Mouse (Mus musculus): ENCODE results near the gene Ptpn11. TPM values are rescaled to one million over a fixed set of nuclear protein-coding genes. Genes with fewer than 3 reads are reported as not detected.

The Ptpn11 gene
- polyA plus RNA-seq, 1 experiment from 2014 or later: 26.3 TPM

DNA sequence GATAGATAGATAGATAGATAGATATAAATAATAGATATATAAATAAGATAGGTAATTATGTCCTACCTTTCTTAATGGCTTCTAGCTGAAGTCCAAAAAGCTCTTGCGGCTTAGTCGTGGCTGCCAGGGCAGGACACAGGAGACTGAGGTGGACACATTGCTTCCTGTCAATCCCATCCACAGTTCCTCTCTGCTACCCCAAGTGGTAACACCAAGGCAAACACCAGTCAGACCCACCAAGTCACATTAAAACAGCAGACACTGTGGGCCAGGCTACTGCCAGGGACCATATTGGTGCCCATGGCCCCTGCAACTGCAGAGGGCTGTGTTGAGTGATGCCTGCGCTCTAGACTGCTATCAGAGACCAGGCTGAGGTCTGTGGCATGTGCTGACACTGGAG is 69.2 kb downstream of the Ptpn11 start:
- Histone ChIP-seq H3K27me3 (no peaks in the 10 kb centered on the region), H3K9ac (no peak overlapping the region), H3K4me1 (no peaks in the 10 kb centered on the region), H3K9me3 (no peaks in the 10 kb centered on the region), H3K36me3 (no peaks in the 10 kb centered on the region), H3K4me3 (no peak overlapping the region), H3K4me2 (no peak overlapping the region), H3K27ac (no peak overlapping the region)
- WGBS: 93% methylated on average over 3 of the region's 3 CpGs
- no peak for ATAC-seq (ENCODE audit: insufficient number of reproducible peaks, insufficient read depth, low FRiP score, low TSS enrichment, low read depth)

DNA sequence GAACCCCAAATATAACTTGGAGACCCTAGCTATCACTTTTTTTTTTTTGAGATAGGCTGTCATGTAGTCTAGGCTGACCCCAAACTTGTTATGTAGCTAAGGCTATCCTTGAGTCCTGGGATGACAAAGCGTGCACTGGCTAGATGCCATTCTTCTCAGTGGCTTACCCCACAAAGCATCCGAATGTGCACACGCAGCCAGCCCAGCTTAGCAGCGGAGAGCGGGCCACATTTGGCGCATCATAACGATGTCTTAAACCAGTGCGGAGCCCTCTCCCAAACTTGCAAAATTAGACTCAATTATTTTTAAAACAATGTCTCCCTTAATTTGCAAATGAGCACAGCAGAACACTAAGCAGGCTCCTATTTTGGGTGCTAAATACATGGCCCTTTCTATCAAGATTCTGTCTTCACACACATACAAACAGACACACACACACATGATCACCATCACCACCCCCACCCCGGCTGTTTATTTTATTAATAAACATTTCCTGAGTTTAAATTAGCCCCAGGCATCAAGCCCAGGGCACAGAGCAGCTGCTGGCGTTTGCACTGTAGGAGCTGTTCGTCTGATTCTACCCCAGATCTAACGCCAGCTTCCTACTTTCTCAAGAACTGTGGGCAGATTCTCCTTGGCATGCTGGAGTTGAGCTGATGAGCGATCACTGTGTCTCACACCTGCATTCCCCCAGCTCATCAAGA is 71.7 kb downstream of the Ptpn11 start:
- Histone ChIP-seq H3K27me3 (no peaks in the 10 kb centered on the region), H3K4me3 (no peak overlapping the region), H3K4me1 (no peaks in the 10 kb centered on the region), H3K36me3 (no peaks in the 10 kb centered on the region), H3K27ac (no peak overlapping the region), H3K4me2 (no peak overlapping the region), H3K9me3 (no peaks in the 10 kb centered on the region), H3K9ac (no peak overlapping the region)
- ATAC-seq (ENCODE audit: insufficient number of reproducible peaks, insufficient read depth, low FRiP score, low TSS enrichment, low read depth): no peak
- WGBS: 73% methylated on average over 13 of the region's 13 CpGs

DNA sequence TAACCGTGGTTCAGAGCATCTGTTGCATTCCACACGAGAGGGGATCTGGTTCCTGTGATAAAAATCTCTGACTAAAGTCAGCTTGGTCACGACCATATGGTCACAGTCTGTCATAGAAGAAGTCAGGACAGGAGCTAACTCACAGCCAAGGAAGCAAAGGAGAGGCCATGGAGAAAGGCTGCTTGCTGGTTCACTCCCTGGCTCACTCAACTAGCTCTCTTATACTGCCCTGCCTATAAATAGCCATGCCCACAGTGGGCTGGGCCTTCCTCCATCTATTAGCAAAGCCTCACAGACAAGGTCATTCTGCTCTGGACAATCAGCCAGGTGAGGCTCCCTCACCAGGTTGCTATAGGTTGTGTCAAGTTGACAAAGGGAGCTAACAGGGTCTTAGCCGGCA is 72.9 kb downstream of the Ptpn11 start:
- ATAC-seq (ENCODE audit: insufficient number of reproducible peaks, insufficient read depth, low FRiP score, low TSS enrichment, low read depth): no peak
- Histone ChIP-seq H3K9me3 (no peaks in the 10 kb centered on the region), H3K4me3 (no peak overlapping the region), H3K9ac (no peak overlapping the region), H3K27me3 (no peaks in the 10 kb centered on the region), H3K27ac (no peak overlapping the region), H3K36me3 (no peaks in the 10 kb centered on the region), H3K4me2 (no peak overlapping the region), H3K4me1 (peaks cover 3% of the 10 kb centered on the region; the same call in 1 of the 2 replicates)
- WGBS: 47% methylated on average over 4 of the region's 4 CpGs

DNA sequence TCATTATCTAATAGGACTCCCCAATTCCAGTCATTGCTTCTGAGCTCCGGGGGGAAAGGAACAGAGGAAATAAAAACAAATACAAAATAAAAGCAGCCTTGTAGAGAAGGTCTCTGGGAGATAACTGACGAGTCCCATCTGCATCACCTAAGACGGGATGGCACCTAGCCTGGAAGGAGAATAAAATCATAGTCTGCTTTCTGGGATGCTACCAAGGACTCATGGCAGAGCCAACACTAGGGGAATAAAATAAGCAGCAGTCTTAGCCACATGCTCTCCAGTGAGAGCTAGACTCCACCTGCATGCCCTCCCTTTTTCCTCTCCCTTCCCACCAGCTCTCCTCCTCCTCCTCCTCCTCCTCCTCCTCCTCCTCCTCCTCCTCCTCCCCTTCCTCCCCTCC is 74.3 kb downstream of the Ptpn11 start:
- Histone ChIP-seq H3K4me2 (no peak overlapping the region), H3K9ac (no peak overlapping the region), H3K27ac (no peak overlapping the region), H3K36me3 (no peaks in the 10 kb centered on the region), H3K27me3 (no peaks in the 10 kb centered on the region), H3K9me3 (no peaks in the 10 kb centered on the region), H3K4me3 (no peak overlapping the region), H3K4me1 (peaks cover 4% of the 10 kb centered on the region; the same call in 1 of the 2 replicates)
- ATAC-seq (ENCODE audit: insufficient number of reproducible peaks, insufficient read depth, low FRiP score, low TSS enrichment, low read depth): no peak
- 69% methylated on average over 3 of the region's 3 CpGs for WGBS

DNA sequence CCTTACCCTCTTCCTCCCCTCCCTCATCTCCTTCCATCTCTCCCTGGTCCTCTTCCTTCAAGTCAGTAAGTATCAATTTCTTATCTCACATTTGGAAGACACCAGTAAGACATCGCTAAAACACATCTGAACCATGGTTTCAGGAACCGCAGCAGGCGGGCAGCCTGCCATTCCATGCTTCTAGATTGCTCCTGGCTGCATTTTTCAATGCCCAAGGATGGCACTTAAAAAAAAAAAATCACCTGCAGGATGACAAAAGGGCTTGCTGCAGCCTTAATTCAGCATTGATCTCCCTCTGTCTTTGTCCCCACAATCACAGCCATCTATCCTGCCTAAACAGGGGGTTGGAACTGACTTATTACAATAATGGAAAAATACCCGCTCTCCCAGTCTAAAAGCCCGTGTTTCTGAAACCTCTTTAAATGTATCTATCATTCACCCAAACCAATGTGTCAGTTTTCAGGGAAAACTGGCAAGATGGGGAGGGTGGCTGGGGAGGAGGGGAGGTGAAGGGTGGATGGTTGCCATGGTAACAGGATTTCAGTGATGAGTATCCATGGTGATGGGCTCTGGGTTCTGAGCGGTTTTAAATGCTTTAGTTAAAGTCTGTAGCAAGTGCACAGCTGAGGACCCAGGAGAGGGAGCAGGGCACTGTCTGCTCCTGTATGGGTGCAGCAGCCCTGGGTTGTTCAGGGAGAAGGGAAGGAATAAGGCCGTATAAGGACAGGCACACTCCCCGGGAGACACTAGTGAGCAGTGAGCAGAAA is 75.6 kb downstream of the Ptpn11 start:
- no peak overlapping the region for H3K27ac ChIP-seq
- no peaks in the 10 kb centered on the region for H3K9me3 ChIP-seq
- peaks cover 9% of the 10 kb centered on the region; the same call in 1 of the 2 replicates for H3K4me1 ChIP-seq
- H3K9ac ChIP-seq: no peak overlapping the region
- H3K4me2 ChIP-seq: no peak overlapping the region
- H3K36me3 ChIP-seq: no peaks in the 10 kb centered on the region
- H3K4me3 ChIP-seq: no peak overlapping the region
- 69% methylated on average over 8 of the region's 8 CpGs for WGBS
- ATAC-seq (ENCODE audit: insufficient number of reproducible peaks, insufficient read depth, low FRiP score, low TSS enrichment, low read depth): no peak
- H3K27me3 ChIP-seq: no peaks in the 10 kb centered on the region

DNA sequence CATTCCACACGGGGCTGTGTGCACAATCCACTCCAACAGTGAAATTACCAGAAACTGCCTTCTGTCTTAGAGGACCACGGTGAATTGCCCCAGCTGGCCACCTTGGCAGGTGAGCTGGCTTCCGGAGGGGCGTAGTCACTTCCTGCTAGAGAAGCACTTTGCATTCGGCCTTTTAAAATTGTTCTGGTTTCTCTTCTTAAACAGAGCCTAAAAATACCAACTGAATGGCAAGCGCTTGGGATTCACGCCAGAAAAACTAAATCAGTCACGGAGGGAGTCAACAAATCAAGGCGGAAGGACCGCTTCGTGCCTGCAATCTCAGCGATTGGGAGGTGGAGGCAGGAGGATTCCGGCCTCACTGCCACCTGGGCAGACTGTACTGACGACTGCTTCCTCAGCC is 77.0 kb downstream of the Ptpn11 start:
- Histone ChIP-seq H3K4me1 (peaks cover 9% of the 10 kb centered on the region; the same call in 1 of the 2 replicates), H3K27ac (no peak overlapping the region), H3K4me2 (no peak overlapping the region), H3K27me3 (no peaks in the 10 kb centered on the region), H3K9me3 (no peaks in the 10 kb centered on the region), H3K4me3 (no peak overlapping the region), H3K9ac (no peak overlapping the region), H3K36me3 (no peaks in the 10 kb centered on the region)
- WGBS: 75% methylated on average over 14 of the region's 14 CpGs
- no peak for ATAC-seq (ENCODE audit: insufficient number of reproducible peaks, insufficient read depth, low FRiP score, low TSS enrichment, low read depth)

DNA sequence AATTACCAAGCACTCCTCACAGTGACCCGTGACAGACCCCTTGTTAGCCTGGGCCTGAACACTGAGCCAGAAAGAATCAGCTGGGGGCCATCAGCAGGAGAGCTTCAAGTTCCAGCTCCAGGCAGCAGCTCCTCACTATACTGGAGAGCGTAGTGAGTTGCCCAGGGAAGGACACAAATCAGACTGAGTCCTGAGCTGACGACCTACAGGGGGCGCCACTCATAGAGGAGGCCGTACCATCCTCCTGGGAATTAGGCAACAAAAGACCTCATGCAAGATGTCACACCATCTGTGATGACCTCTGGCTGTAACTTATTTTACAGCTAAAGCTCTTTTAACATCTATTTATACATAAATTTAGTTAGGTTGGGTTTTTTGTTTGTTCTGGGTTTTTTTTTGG is 78.8 kb downstream of the Ptpn11 start:
- no peaks in the 10 kb centered on the region for H3K36me3 ChIP-seq
- no peak overlapping the region for H3K4me2 ChIP-seq
- H3K27ac ChIP-seq: no peak overlapping the region
- no peaks in the 10 kb centered on the region for H3K27me3 ChIP-seq
- H3K4me3 ChIP-seq: no peak overlapping the region
- ATAC-seq (ENCODE audit: insufficient number of reproducible peaks, insufficient read depth, low FRiP score, low TSS enrichment, low read depth): no peak
- peaks cover 9% of the 10 kb centered on the region; the same call in 1 of the 2 replicates for H3K4me1 ChIP-seq
- H3K9ac ChIP-seq: no peak overlapping the region
- 60% methylated on average over 5 of the region's 5 CpGs for WGBS
- H3K9me3 ChIP-seq: no peaks in the 10 kb centered on the region

DNA sequence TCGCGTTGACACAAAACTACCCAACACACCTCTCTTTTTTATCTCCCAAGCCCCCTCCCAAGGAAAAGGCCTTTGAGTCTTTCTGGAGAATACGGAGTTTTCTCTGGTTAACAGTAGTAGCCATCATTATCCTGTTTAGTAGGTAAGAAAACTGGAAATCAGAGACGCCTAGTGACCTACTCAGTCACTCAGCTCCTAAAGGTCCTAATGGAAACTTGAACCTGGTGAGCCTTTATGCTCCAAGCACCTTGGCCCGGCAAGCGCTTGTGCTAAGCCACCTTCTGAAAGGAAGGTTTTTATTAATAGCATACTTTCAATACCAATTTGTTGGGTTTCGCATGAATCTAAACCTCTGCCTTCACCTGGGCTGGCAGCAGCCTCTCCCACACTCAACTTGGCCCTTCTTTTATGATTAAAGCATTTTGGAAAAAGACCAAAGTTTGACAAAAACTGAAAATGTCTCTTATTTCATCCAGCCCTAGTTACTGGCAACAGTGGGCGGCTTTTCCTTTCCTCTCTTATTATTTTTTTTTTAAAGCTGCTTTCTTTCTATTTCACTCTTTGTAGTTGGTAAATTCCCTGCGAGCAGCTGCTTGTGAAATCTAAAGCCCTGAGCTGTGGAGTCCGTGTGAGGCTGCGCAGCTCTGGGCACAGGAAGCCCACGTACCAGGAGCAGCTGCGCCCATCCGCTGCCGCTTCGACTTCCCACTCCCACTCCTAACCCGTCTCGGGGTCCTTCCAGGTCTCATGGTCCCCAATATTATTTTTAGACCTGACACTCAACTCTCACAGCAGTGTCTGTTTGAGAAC is 79.9 kb downstream of the Ptpn11 start:
- 0 out of 2 replicates have a peak overlapping the region, but pooled peaks have one; percentile 36 for H3K9ac ChIP-seq
- no peak overlapping the region for H3K4me2 ChIP-seq
- H3K9me3 ChIP-seq: no peaks in the 10 kb centered on the region
- peaks cover 9% of the 10 kb centered on the region; the same call in 1 of the 2 replicates for H3K4me1 ChIP-seq
- H3K27ac ChIP-seq: peak overlapping the region; percentile 22; the same call in 1 of the 2 replicates
- no peaks in the 10 kb centered on the region for H3K36me3 ChIP-seq
- no peaks in the 10 kb centered on the region for H3K27me3 ChIP-seq
- H3K4me3 ChIP-seq: no peak overlapping the region
- ATAC-seq (ENCODE audit: insufficient number of reproducible peaks, insufficient read depth, low FRiP score, low TSS enrichment, low read depth): no peak
- 74% methylated on average over 18 of the region's 18 CpGs for WGBS

DNA sequence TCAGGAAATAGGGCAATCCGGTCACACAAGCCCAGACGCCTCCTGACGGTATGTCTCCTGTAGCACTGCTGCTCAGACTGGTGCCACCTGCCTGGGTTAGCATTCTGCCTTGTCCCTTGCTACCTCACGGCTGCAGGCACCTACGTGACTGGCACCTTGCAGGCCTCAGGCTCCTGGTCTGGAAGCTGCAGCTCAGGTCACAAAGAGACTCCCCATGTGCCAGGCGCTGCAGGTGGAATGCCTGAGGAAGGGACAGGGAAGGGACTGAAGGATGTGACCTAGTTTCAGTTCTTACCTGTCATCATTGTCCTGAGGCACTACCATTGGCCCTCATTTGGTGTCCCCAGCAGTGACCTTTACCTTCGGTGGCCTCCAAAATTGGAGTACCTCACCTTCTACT is 82.0 kb downstream of the Ptpn11 start:
- H3K4me3 ChIP-seq: no peak overlapping the region
- no peak overlapping the region for H3K4me2 ChIP-seq
- H3K27me3 ChIP-seq: no peaks in the 10 kb centered on the region
- ATAC-seq (ENCODE audit: insufficient number of reproducible peaks, insufficient read depth, low FRiP score, low TSS enrichment, low read depth): no peak
- peaks cover 9% of the 10 kb centered on the region; the same call in 1 of the 2 replicates for H3K4me1 ChIP-seq
- no peak overlapping the region for H3K27ac ChIP-seq
- H3K9me3 ChIP-seq: no peaks in the 10 kb centered on the region
- no peak overlapping the region for H3K9ac ChIP-seq
- H3K36me3 ChIP-seq: no peaks in the 10 kb centered on the region
- WGBS: 82% methylated on average over 7 of the region's 7 CpGs

DNA sequence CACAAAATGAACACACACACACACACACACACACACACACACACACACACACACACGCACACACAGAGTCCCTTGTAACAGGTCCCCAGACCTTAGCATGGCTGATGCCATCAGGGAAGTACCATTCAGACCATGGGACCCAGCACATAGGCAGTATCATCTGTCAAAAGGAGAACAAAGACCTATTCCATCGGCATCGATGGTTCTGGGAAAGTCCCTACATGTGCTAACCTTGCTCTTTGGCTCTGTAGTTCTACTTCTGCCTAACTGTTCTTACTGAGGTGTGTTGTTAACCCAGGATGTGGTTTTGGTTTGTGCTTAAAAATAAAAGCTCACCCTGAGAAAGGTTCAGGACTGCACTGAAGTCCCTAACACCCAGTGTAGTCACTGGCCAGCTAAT is 84.3 kb downstream of the Ptpn11 start:
- H3K4me3 ChIP-seq: no peak overlapping the region
- H3K36me3 ChIP-seq: no peaks in the 10 kb centered on the region
- no peaks in the 10 kb centered on the region for H3K27me3 ChIP-seq
- peaks cover 5% of the 10 kb centered on the region; the same call in 1 of the 2 replicates for H3K4me1 ChIP-seq
- no peak overlapping the region for H3K9ac ChIP-seq
- WGBS: 88% methylated on average over 3 of the region's 3 CpGs
- ATAC-seq (ENCODE audit: insufficient number of reproducible peaks, insufficient read depth, low FRiP score, low TSS enrichment, low read depth): no peak
- no peaks in the 10 kb centered on the region for H3K9me3 ChIP-seq
- no peak overlapping the region for H3K4me2 ChIP-seq
- no peak overlapping the region for H3K27ac ChIP-seq

DNA sequence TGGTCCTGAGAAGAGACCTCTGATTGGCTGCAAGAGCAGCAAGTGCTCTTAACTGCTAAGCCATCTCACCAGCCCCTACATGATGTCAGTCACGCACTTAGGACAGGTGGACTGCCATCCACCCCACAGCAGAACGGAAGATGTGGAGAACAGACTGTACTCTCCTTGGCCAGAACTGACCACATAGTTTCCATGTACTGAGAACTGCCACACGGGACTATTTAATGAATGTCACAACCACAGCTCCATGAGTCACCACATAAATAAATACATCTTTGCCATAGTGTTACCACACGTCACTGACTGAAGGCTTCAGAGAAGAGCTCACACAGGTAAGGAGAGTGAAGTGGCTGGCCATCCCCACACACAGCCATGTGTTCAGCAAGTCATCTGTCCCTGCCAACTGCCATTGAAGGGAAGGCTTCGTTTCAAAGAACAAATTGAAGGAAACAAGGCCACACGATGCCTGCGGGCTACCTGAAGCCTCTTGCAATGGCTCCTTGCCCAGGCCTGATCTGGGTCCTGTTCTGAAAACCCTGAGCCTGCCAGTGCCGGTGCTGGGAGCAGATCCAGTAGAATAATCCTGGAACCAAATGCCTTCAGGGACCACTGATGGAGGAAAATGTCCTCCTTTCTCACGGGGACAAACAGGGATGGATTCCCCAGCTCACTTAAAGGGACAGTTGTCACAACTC is 90.2 kb downstream of the Ptpn11 start:
- Histone ChIP-seq H3K27me3 (no peaks in the 10 kb centered on the region), H3K4me2 (no peak overlapping the region), H3K9me3 (no peaks in the 10 kb centered on the region), H3K4me3 (no peak overlapping the region), H3K9ac (no peak overlapping the region), H3K27ac (no peak overlapping the region), H3K4me1 (no peaks in the 10 kb centered on the region), H3K36me3 (no peaks in the 10 kb centered on the region)
- 73% methylated on average over 9 of the region's 9 CpGs for WGBS
- ATAC-seq (ENCODE audit: insufficient number of reproducible peaks, insufficient read depth, low FRiP score, low TSS enrichment, low read depth): no peak

Measured in embryonic facial prominence, embryonic 13.5 days (tissue).